Mouse (Mus musculus) liver, embryonic 14.5 days (tissue): Measurements from ENCODE around the gene Nrxn2.

Experiments used
- CTCF ChIP-seq: IDR thresholded peaks from 2 replicates; pipeline ENCODE4 v1.5.1; 2016; ENCODE audit warnings: antibody characterized with exemption, low read depth, control low read depth
- EP300 ChIP-seq: IDR thresholded peaks from 2 replicates; pipeline ENCODE4 v1.6.1; 2016; ENCODE audit warnings: antibody characterized with exemption, low read depth

DNA sequence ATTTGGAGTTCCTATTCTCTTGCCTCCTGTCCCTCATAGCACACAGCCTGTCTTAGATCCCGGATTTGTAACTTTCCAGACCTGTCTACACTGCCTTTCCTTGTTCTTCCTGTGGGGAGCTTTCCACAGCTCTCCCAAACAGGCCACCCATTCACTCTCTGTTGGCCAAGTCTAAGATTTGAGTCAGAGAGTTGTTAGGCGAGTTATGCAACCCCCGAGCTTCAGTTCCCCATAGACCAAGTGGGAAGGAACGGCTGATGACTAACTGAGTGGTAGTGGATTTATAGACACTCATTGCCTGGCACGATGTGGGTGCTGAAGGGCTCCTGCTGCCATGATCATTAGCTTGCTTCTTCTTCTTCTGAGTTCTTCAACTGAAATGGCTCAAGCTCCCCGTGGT lies 41.0 kb downstream of the Nrxn2 start:
- TF ChIP-seq CTCF (no peak), EP300 (no peak)
